Mouse (Mus musculus) bone marrow macrophage, adult 2 months (primary cell): ENCODE results near the gene Zeb2.

Experiments
- CTCF ChIP-seq: IDR thresholded peaks from 2 replicates; pipeline ENCODE4 v1.5.1; 2012; ENCODE audit warnings: low read depth, mild to moderate bottlenecking, low read length, moderate library complexity
- POLR2A ChIP-seq: IDR thresholded peaks from 2 replicates; pipeline ENCODE4 v1.6.1; 2012; ENCODE audit warnings: mild to moderate bottlenecking, low read depth, low read length, borderline replicate concordance

GRCm38 (mm10) chr2:45096638-45097247 lies 20.5 kb downstream of the Zeb2 start:
- TF ChIP-seq CTCF: no peak
- no peak for TF ChIP-seq POLR2A
